Mouse (Mus musculus) thymus, postnatal 4 days (tissue): ENCODE measurements at regions not wholly inside any gene's neighbourhood (a gene's known extent, or its start where the extent isn't known, plus 50 kb on each side); places are given as distances from the start of the nearest gene placed in this dataset.

Experiments
- DNase-seq: peaks from one replicate; pipeline ENCODE4 v3.0.0; 2021

- DNase-seq: peak; percentile 8
These were observed 322.8 kb upstream of the Spred2 start for GRCm38 (mm10) chr11:19601216-19601938.

- no peak for DNase-seq
These were observed 321.7 kb upstream of the Spred2 start for GRCm38 (mm10) chr11:19602496-19602895.

GRCm38 (mm10) chr11:19605602-19606001, 318.6 kb upstream of the Spred2 start:
- DNase-seq: no peak

GRCm38 (mm10) chr11:19606943-19607342, 317.2 kb upstream of the Spred2 start:
- no peak for DNase-seq

- DNase-seq: no peak
These were observed 316.2 kb upstream of the Spred2 start for GRCm38 (mm10) chr11:19607941-19608340.

GRCm38 (mm10) chr11:19608523-19608922, 315.7 kb upstream of the Spred2 start:
- no peak for DNase-seq

- DNase-seq: no peak
These were observed 313.6 kb upstream of the Spred2 start for GRCm38 (mm10) chr11:19610559-19610958.

GRCm38 (mm10) chr11:19611217-19611616, 313.0 kb upstream of the Spred2 start:
- DNase-seq: no peak

GRCm38 (mm10) chr11:19616520-19616919, 307.7 kb upstream of the Spred2 start:
- DNase-seq: no peak

GRCm38 (mm10) chr11:19619494-19619893, 304.7 kb upstream of the Spred2 start:
- no peak for DNase-seq

- no peak for DNase-seq
These were observed 293.0 kb upstream of the Spred2 start for GRCm38 (mm10) chr11:19631055-19631695.

- no peak for DNase-seq
These were observed 291.7 kb upstream of the Spred2 start for GRCm38 (mm10) chr11:19632477-19632876.

- DNase-seq: no peak
These were observed 290.6 kb upstream of the Spred2 start for GRCm38 (mm10) chr11:19633621-19634020.

- DNase-seq: no peak
These were observed 283.0 kb upstream of the Spred2 start for GRCm38 (mm10) chr11:19641153-19641552.

GRCm38 (mm10) chr11:19644116-19644795, 279.9 kb upstream of the Spred2 start:
- no peak for DNase-seq

GRCm38 (mm10) chr11:19645106-19645505, 279.1 kb upstream of the Spred2 start:
- no peak for DNase-seq

GRCm38 (mm10) chr11:19651522-19651921, 272.7 kb upstream of the Spred2 start:
- no peak for DNase-seq

- no peak for DNase-seq
These were observed 272.2 kb upstream of the Spred2 start for GRCm38 (mm10) chr11:19651929-19652328.

- no peak for DNase-seq
These were observed 264.7 kb upstream of the Spred2 start for GRCm38 (mm10) chr11:19659511-19659910.

- DNase-seq: no peak
These were observed 257.4 kb upstream of the Spred2 start for GRCm38 (mm10) chr11:19666732-19667131.

GRCm38 (mm10) chr11:19670853-19671530, 253.2 kb upstream of the Spred2 start:
- DNase-seq: no peak

GRCm38 (mm10) chr11:19673012-19673411, 251.2 kb upstream of the Spred2 start:
- no peak for DNase-seq

GRCm38 (mm10) chr11:19676514-19676913, 247.7 kb upstream of the Spred2 start:
- DNase-seq: no peak
